Mouse (Mus musculus) midbrain, embryonic 15.5 days (tissue): ENCODE measurements around the gene Cdk5rap1. TPM values are rescaled to one million over a fixed set of nuclear protein-coding genes. Genes with fewer than 3 reads are reported as not detected.

Experiments used
- ATAC-seq: fragments of 200-750 bp; cut with Nextera tagmentation; replicated peaks from 2 replicates; pipeline ENCODE4 v1.8.0; 2017; ENCODE audit warnings: moderate TSS enrichment
- H3K27ac ChIP-seq: fragments of 300-500 bp; sonication (generic); 2 replicates; pipeline ENCODE4 v1.5.1; 2015; ENCODE audit warnings: mild to moderate bottlenecking, inconsistent platforms
- H3K27me3 ChIP-seq: fragments of 300-500 bp; sonication (generic); replicated peaks from 2 replicates; pipeline ENCODE4 v1.6.1; 2015; ENCODE audit warnings: inconsistent platforms
- H3K36me3 ChIP-seq: fragments of 300-500 bp; sonication (generic); replicated peaks from 2 replicates; pipeline ENCODE4 v1.6.1; 2015; ENCODE audit warnings: inconsistent platforms
- H3K4me1 ChIP-seq: fragments of 300-500 bp; sonication (generic); 2 replicates; pipeline ENCODE4 v1.6.1; 2015; ENCODE audit warnings: inconsistent platforms
- H3K4me2 ChIP-seq: fragments of 300-500 bp; sonication (generic); 2 replicates; pipeline ENCODE4 v1.6.1; 2015; ENCODE audit warnings: inconsistent platforms, mild to moderate bottlenecking, moderate library complexity
- H3K4me3 ChIP-seq: fragments of 300-500 bp; sonication (generic); 2 replicates; pipeline ENCODE4 v1.5.1; 2015; ENCODE audit warnings: mild to moderate bottlenecking, inconsistent platforms
- H3K9ac ChIP-seq: fragments of 300-500 bp; sonication (generic); 2 replicates; pipeline ENCODE4 v1.6.1; 2015; ENCODE audit warnings: mild to moderate bottlenecking, inconsistent platforms
- H3K9me3 ChIP-seq: fragments of 300-500 bp; sonication (generic); 2 replicates; pipeline ENCODE4 v1.6.1; 2016; ENCODE audit warnings: inconsistent platforms
- WGBS: fragments of 180-500 bp; shearing (Covaris S2); methylation state at CpG from one replicate; pipeline ENCODE4 v1.1.7; 2015; ENCODE audit warnings: mixed read lengths; 5-methylcytosine and 5-hydroxymethylcytosine counted together
- polyA plus RNA-seq: library from polyadenylated mRNA; unstranded; fragments of >200 nt; fragmentation: Nextera tagmentation; extraction: Ambion mirVana; gene quantifications from 2 replicates; pipeline ENCODE4 v1.2.1, GENCODE M21; 2015

Gene Cdk5rap1
- 14.0 and 16.5 TPM in 2 replicates for polyA plus RNA-seq

DNA sequence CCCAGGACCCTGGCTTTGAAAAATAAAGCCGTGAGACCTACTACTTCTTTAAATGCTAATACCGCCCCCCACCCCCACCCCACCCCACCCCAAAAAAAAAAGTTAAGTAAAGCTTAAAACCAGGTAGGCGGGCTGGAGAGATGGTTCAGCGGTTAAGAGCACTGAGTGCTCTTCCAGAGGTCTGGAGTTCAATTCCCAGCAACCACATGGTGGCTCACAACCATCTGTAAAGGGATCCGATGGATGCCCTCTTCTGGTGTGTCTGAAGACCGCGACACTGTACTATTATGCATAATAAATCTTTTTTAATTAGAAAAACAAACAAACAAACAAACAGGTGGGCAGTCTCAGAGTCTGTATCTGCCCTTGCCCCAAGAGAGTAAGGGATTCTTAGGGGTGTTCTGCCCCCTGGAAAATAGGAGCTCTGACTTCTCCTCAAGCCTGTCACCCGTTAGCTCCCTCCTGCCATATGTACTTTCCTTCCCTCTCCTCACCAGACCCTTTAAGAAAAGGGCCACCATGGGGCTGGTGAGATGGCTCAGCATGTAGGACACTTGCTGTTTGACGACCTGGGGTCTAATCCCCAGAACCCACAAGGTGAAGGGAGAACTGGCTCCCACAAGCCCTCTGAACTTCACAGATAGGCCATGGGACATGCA lies at the start of gene Cdk5rap1:
TSS of gene Cdk5rap1 (minus strand) at position 169 of the 659 bp plus-strand sequence.
- WGBS, result 9% methylated on average over 9 of the region's 9 CpGs
- H3K36me3 ChIP-seq, result no peaks in the 10 kb centered on the region
- peaks cover 10% of the 10 kb centered on the region for H3K4me1 ChIP-seq
- peak within 1 kb of the TSS; percentile 93 for H3K4me3 ChIP-seq
- H3K9me3 ChIP-seq, result no peaks in the 10 kb centered on the region
- H3K9ac ChIP-seq, result peak within 1 kb of the TSS; percentile 97
- peak within 1 kb of the TSS; percentile 84 for H3K27ac ChIP-seq
- no peaks in the 10 kb centered on the region for H3K27me3 ChIP-seq
- peak within 1 kb of the TSS; percentile 81 for H3K4me2 ChIP-seq
- ATAC-seq, result peak; percentile 35

- Histone ChIP-seq H3K4me1 (peaks cover 23% of the 10 kb centered on the region), H3K36me3 (no peaks in the 10 kb centered on the region), H3K4me2 (no peak overlapping the region), H3K27ac (peak overlapping the region; percentile 27; the same call in 1 of the 2 replicates), H3K9ac (no peak overlapping the region), H3K9me3 (no peaks in the 10 kb centered on the region), H3K4me3 (no peak overlapping the region), H3K27me3 (no peaks in the 10 kb centered on the region)
- WGBS, result 50% methylated on average over 5 of the region's 5 CpGs
- no peak for ATAC-seq
Measured at GRCm38 (mm10) chr2:154422181-154422580, 49.4 kb upstream of the Cdk5rap1 start.

DNA sequence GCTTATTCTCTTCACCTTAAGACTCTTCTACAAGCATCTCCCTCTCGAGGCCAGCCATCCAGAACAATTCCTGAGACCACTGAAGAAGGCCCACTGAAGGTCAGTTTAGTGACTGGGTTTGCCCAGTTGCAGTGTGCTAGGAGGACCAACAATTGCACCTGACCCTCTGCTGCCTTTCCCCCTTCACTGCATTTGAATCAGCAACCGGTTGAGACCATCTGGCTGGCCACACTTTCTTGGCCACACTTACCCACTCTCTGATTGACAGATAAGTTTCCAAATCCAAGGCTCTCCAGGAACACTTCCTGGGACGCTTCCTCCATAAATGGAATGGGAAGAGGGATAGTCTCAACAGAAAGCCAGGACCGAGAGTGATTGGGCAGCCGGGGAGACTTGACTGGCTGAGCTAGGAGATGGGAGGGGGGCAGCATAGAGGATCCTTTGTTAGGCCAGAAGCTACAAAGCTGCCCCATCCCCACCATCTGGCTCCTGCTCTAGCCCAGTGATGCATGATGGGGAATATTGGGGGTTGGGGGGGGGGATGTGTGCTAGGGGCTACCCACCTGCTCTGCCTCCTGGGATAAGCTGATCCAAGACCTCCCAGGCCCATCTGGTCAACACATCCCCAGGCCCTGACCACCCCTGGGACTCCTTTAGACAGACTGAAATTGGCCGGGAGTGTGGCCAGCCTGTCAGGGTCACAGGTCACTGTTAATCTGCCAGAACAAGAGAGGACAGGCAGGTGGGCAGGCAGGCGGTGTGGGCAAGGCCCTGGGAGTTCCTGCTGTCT lies 48.3 kb upstream of the Cdk5rap1 start:
- peak; percentile 72 for ATAC-seq
- 16% methylated on average over 7 of the region's 7 CpGs for WGBS
- peak overlapping the region; percentile 27; the same call in 1 of the 2 replicates for H3K27ac ChIP-seq
- no peaks in the 10 kb centered on the region for H3K9me3 ChIP-seq
- H3K36me3 ChIP-seq, result no peaks in the 10 kb centered on the region
- peak overlapping the region; percentile 10; the same call in 1 of the 2 replicates for H3K9ac ChIP-seq
- no peak overlapping the region for H3K4me2 ChIP-seq
- no peak overlapping the region for H3K4me3 ChIP-seq
- 0 out of 2 replicates have a peak, but pooled peaks cover 14% of the 10 kb centered on the region for H3K4me1 ChIP-seq
- H3K27me3 ChIP-seq, result no peaks in the 10 kb centered on the region

GRCm38 (mm10) chr2:154419631-154420515 lies 47.1 kb upstream of the Cdk5rap1 start:
- WGBS, result 56% methylated on average over 9 of the region's 9 CpGs
- ATAC-seq, result no peak
- no peaks in the 10 kb centered on the region for H3K36me3 ChIP-seq
- no peak overlapping the region for H3K4me2 ChIP-seq
- no peak overlapping the region for H3K4me3 ChIP-seq
- H3K27me3 ChIP-seq, result no peaks in the 10 kb centered on the region
- H3K9ac ChIP-seq, result no peak overlapping the region
- H3K27ac ChIP-seq, result peak overlapping the region; percentile 24; the same call in 1 of the 2 replicates
- H3K4me1 ChIP-seq, result 0 out of 2 replicates have a peak, but pooled peaks cover 10% of the 10 kb centered on the region
- H3K9me3 ChIP-seq, result no peaks in the 10 kb centered on the region

GRCm38 (mm10) chr2:154418001-154418400 lies 45.2 kb upstream of the Cdk5rap1 start:
- Histone ChIP-seq H3K4me3 (no peak overlapping the region), H3K4me1 (0 out of 2 replicates have a peak, but pooled peaks cover 10% of the 10 kb centered on the region), H3K36me3 (no peaks in the 10 kb centered on the region), H3K27me3 (no peaks in the 10 kb centered on the region), H3K9me3 (no peaks in the 10 kb centered on the region), H3K27ac (no peak overlapping the region), H3K4me2 (no peak overlapping the region), H3K9ac (no peak overlapping the region)
- no peak for ATAC-seq
- 93% methylated on average over 7 of the region's 7 CpGs for WGBS

DNA sequence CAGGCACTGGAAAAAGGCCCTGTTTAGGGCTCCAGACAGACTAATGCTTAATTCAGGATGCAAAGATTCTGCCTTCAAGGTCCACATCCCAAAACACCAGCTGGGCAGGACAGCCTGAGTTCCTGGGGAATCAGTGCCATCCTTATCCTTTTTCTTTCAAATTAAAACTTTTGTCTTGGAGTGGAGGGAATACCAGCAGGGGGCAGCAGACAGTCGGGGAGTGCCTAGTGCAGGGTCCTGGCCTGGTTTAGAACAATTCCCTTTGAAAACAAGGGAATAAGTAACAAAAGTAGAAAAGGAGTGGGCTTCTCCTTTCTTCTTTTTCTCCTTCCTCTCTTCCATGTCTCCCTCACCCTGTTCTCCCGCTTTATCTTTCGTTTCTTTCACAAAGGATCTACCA lies 44.3 kb upstream of the Cdk5rap1 start:
- no peak overlapping the region for H3K4me3 ChIP-seq
- 0 out of 2 replicates have a peak, but pooled peaks cover 10% of the 10 kb centered on the region for H3K4me1 ChIP-seq
- no peaks in the 10 kb centered on the region for H3K27me3 ChIP-seq
- 1% methylated on average over 3 of the region's 3 CpGs for WGBS
- no peak overlapping the region for H3K27ac ChIP-seq
- ATAC-seq, result no peak
- H3K9me3 ChIP-seq, result no peaks in the 10 kb centered on the region
- no peaks in the 10 kb centered on the region for H3K36me3 ChIP-seq
- H3K9ac ChIP-seq, result no peak overlapping the region
- no peak overlapping the region for H3K4me2 ChIP-seq

GRCm38 (mm10) chr2:154412018-154412666 lies 39.3 kb upstream of the Cdk5rap1 start:
- H3K4me2 ChIP-seq, result no peak overlapping the region
- no peak overlapping the region for H3K9ac ChIP-seq
- no peak overlapping the region for H3K27ac ChIP-seq
- H3K27me3 ChIP-seq, result no peaks in the 10 kb centered on the region
- WGBS, result 70% methylated on average over 7 of the region's 7 CpGs
- ATAC-seq, result no peak
- no peaks in the 10 kb centered on the region for H3K36me3 ChIP-seq
- H3K4me1 ChIP-seq, result peaks cover 10% of the 10 kb centered on the region; the same call in 1 of the 2 replicates
- no peaks in the 10 kb centered on the region for H3K9me3 ChIP-seq
- H3K4me3 ChIP-seq, result no peak overlapping the region

DNA sequence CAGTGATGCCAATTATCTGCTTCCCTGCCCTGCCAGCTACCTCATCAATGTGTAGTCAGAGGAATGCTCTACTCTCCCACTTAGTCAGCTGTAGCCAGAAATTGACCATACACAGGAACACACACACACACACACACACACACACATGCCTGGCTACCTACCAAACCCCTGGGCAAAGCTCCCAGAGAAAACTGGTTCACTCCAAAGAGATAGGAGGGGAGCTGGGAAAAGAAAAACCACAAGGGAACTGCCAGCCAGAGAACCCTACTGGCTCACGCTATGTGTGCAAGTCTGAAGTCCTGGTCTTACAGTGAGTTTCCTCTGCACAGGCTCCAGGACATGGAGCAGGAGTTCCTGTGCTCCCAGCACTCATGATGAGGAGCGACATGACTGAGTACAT lies 37.5 kb upstream of the Cdk5rap1 start:
- Histone ChIP-seq H3K4me1 (peaks cover 25% of the 10 kb centered on the region), H3K4me3 (no peak overlapping the region), H3K9me3 (no peaks in the 10 kb centered on the region), H3K4me2 (no peak overlapping the region), H3K27ac (no peak overlapping the region), H3K27me3 (no peaks in the 10 kb centered on the region), H3K9ac (no peak overlapping the region), H3K36me3 (no peaks in the 10 kb centered on the region)
- no peak for ATAC-seq
- 69% methylated on average over 2 of the region's 2 CpGs for WGBS

GRCm38 (mm10) chr2:154407643-154408445 lies 35.0 kb upstream of the Cdk5rap1 start, which contains the start of gene Snta1:
Snta1 (minus strand) TSS chr2:154408099.
- Histone ChIP-seq H3K4me3 (peak within 1 kb of the TSS; percentile 88), H3K36me3 (no peaks in the 10 kb centered on the region), H3K4me2 (peak within 1 kb of the TSS; percentile 74), H3K27me3 (no peaks in the 10 kb centered on the region), H3K27ac (peak within 1 kb of the TSS; percentile 61), H3K4me1 (peaks cover 26% of the 10 kb centered on the region), H3K9ac (peak within 1 kb of the TSS; percentile 74), H3K9me3 (no peaks in the 10 kb centered on the region)
- 1% methylated on average over 84 of the region's 84 CpGs for WGBS
- peak; percentile 87 for ATAC-seq

DNA sequence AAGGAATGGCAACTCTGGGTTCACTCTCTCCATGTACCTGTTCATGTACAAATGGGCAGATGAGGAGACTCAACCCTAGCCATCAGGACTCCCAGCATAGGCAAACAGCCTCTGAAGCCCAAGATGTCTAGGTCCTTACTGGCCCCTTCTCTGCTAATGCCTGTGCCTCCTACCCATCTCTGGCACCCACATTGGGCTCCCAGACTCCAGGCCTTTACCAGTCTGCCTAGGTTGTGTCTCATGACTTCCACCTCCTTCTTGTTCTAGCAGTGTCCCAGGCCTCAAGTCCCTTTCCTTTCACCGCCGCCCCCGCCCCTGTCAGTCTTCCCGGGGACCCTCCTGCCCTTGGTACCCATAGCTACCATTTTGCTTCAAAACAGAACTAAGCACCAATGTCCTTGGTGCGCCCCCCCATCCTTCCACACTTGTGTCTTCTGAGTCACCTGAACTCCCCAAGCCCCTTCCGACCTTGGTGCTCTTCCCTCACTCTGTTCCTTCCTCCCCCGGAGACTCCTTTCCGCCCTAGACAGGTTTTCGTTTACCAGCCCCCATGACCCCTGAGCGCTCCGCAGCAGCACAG lies 34.3 kb upstream of the Cdk5rap1 start:
- no peaks in the 10 kb centered on the region for H3K36me3 ChIP-seq
- no peak; the same call in none of the 2 replicates for ATAC-seq
- no peaks in the 10 kb centered on the region for H3K27me3 ChIP-seq
- H3K27ac ChIP-seq, result peak overlapping the region; percentile 61; the same call in 1 of the 2 replicates
- WGBS, result 32% methylated on average over 11 of the region's 11 CpGs
- no peaks in the 10 kb centered on the region for H3K9me3 ChIP-seq
- H3K4me2 ChIP-seq, result peak overlapping the region; percentile 74
- peak overlapping the region; percentile 74 for H3K9ac ChIP-seq
- peaks cover 26% of the 10 kb centered on the region for H3K4me1 ChIP-seq
- H3K4me3 ChIP-seq, result peak overlapping the region; percentile 88
